Mouse (Mus musculus) neural tube, embryonic 14.5 days (tissue): Measurements from ENCODE around the gene Cdh23. TPM values are rescaled to one million over a fixed set of nuclear protein-coding genes. Genes with fewer than 3 reads are reported as not detected.

Experiments used
- ATAC-seq: fragments of 200-750 bp; cut with Nextera tagmentation; 2 replicates; pipeline ENCODE4 v1.8.0; 2017; ENCODE audit warnings: low read depth, mild to moderate bottlenecking, moderate TSS enrichment, moderate library complexity
- H3K27ac ChIP-seq: fragments of 300-500 bp; sonication (generic); 2 replicates; pipeline ENCODE4 v1.5.1; 2014; ENCODE audit warnings: low read depth, mild to moderate bottlenecking, control low read depth, low read length, moderate library complexity, mixed read lengths
- H3K27me3 ChIP-seq: fragments of 300-500 bp; sonication (generic); 2 replicates; pipeline ENCODE4 v1.6.1; 2014; ENCODE audit warnings: low read length; ENCODE audit not compliant: control insufficient read depth, insufficient read depth
- H3K36me3 ChIP-seq: fragments of 300-500 bp; sonication (generic); 2 replicates; pipeline ENCODE4 v1.6.1; 2014; ENCODE audit warnings: low read length, mixed read lengths; ENCODE audit not compliant: control insufficient read depth, insufficient read depth
- H3K4me1 ChIP-seq: fragments of 300-500 bp; sonication (generic); 2 replicates; pipeline ENCODE4 v1.6.1; 2014; ENCODE audit warnings: low read length; ENCODE audit not compliant: control insufficient read depth, insufficient read depth
- H3K4me2 ChIP-seq: fragments of 300-500 bp; sonication (generic); 2 replicates; pipeline ENCODE4 v1.6.1; 2014; ENCODE audit warnings: mild to moderate bottlenecking, low read depth, low read length, control low read depth
- H3K4me3 ChIP-seq: fragments of 300-500 bp; sonication (generic); 2 replicates; pipeline ENCODE4 v1.5.1; 2014; ENCODE audit warnings: low read depth, low read length, control low read depth, mixed read lengths
- H3K9ac ChIP-seq: fragments of 300-500 bp; sonication (generic); replicated peaks from 2 replicates; pipeline ENCODE4 v1.6.1; 2014; ENCODE audit warnings: low read depth, mild to moderate bottlenecking, control low read depth, low read length, mixed read lengths
- H3K9me3 ChIP-seq: fragments of 300-500 bp; sonication (generic); 2 replicates; pipeline ENCODE4 v1.6.1; 2016; ENCODE audit warnings: low read length; ENCODE audit not compliant: control insufficient read depth
- WGBS: fragments of 180-500 bp; shearing (Covaris S2); extraction: QIAGEN DNeasy Blood & Tissue Kit; methylation state at CpG from one replicate; pipeline ENCODE4 v1.1.7; 2014; 5-methylcytosine and 5-hydroxymethylcytosine counted together
- polyA plus RNA-seq: library from polyadenylated mRNA; unstranded; fragments of >200 nt; fragmentation: Nextera tagmentation; extraction: Ambion mirVana; gene quantifications from 2 replicates; pipeline ENCODE4 v1.2.1, GENCODE M21; 2014

Cdh23 gene
- polyA plus RNA-seq, 1 experiment from 2014 or later = 15.4 TPM

- Histone ChIP-seq H3K4me3 (no peak overlapping the region), H3K9ac (no peak overlapping the region), H3K9me3 (no peaks in the 10 kb centered on the region), H3K27ac (no peak overlapping the region), H3K27me3 (no peaks in the 10 kb centered on the region), H3K4me2 (no peak overlapping the region), H3K36me3 (peaks cover 21% of the 10 kb centered on the region), H3K4me1 (no peaks in the 10 kb centered on the region)
- WGBS = 68% methylated on average over 15 of the region's 15 CpGs
- ATAC-seq = peak; percentile 84
Measured at GRCm38 (mm10) chr10:60304854-60305628, 391.2 kb downstream of the Cdh23 start.

GRCm38 (mm10) chr10:60303419-60303818 lies 392.9 kb downstream of the Cdh23 start:
- Histone ChIP-seq H3K36me3 (peaks cover 36% of the 10 kb centered on the region), H3K27me3 (no peaks in the 10 kb centered on the region), H3K4me3 (no peak overlapping the region), H3K9ac (no peak overlapping the region), H3K9me3 (no peaks in the 10 kb centered on the region), H3K4me2 (no peak overlapping the region), H3K4me1 (no peaks in the 10 kb centered on the region), H3K27ac (no peak overlapping the region)
- 86% methylated on average over 17 of the region's 17 CpGs for WGBS
- ATAC-seq = no peak

DNA sequence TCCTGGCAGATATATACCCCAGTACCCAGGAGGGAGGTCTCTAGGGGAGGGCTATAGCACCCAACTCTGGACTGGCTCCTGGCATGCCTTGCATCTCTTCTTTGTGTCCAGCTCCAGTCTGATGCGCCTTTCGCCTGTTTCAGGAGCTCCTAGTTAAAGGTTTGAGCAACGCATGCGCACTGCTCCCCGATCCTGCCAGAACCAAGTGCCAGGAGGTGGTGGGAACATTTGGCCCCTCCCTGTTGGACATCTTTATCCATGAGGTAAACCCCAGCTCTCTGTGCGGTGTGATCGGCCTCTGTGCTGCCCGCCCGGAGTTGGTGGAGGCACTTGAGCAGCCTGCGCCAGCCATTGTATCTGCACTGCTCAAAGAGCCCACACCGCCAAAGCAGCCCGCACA lies 396.7 kb downstream of the Cdh23 start:
- ATAC-seq = no peak
- Histone ChIP-seq H3K9ac (no peak overlapping the region), H3K4me2 (no peak overlapping the region), H3K27ac (no peak overlapping the region), H3K4me3 (no peak overlapping the region), H3K27me3 (no peaks in the 10 kb centered on the region), H3K4me1 (no peaks in the 10 kb centered on the region), H3K9me3 (no peaks in the 10 kb centered on the region), H3K36me3 (peaks cover 59% of the 10 kb centered on the region)
- 95% methylated on average over 12 of the region's 12 CpGs for WGBS

DNA sequence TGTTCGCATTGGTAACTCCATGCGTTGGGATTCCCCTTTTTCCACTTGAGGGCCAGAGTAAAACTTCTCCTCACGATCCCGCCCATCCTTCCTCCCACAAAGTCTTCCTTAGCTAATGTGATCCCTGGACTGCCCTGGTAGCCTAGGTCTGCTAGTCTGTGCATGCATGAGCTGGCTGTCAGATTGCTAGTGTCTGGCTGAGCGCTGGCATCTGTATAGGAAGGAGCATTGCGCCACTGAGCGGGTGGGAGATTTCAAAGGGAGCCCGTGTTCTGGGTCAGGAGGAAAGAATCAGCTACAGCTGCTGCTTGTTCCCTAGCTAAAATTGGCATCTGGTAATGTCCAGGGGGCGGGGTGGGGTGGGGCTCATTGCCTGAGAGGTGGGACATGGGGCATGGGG lies 400.3 kb downstream of the Cdh23 start:
- Histone ChIP-seq H3K4me2 (no peak overlapping the region), H3K36me3 (peaks cover 64% of the 10 kb centered on the region), H3K27ac (no peak overlapping the region), H3K9ac (no peak overlapping the region), H3K4me1 (no peaks in the 10 kb centered on the region), H3K4me3 (no peak overlapping the region), H3K27me3 (no peaks in the 10 kb centered on the region), H3K9me3 (no peaks in the 10 kb centered on the region)
- 88% methylated on average over 9 of the region's 9 CpGs for WGBS
- no peak for ATAC-seq

- Histone ChIP-seq H3K4me3 (no peak overlapping the region), H3K27me3 (no peaks in the 10 kb centered on the region), H3K4me1 (no peaks in the 10 kb centered on the region; the same call in 1 of the 2 replicates), H3K9ac (no peak overlapping the region), H3K4me2 (no peak overlapping the region), H3K36me3 (peaks cover 58% of the 10 kb centered on the region), H3K27ac (no peak overlapping the region), H3K9me3 (no peaks in the 10 kb centered on the region)
- ATAC-seq = no peak
- 86% methylated on average over 3 of the region's 3 CpGs for WGBS
Measured at GRCm38 (mm10) chr10:60295356-60295755, 400.9 kb downstream of the Cdh23 start.

DNA sequence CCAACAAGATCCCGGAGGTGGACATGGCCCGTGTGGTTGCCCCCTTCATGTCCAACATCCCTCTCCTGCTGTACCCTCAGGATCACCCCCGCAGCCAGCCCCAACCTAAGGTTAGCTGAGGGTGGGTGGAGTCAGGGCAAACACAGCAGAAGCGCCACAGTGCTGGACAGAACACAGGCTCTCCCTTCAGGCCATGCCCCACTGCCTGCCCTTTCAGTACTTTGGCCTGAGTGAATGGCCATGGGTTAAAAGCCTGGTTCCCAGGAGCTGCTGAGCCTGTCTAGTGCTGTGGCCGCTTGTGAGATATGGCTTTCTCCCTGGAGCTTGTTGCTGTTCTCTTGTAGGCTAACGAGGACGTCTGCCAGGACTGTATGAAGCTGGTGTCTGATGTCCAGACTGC lies 401.7 kb downstream of the Cdh23 start:
- H3K36me3 ChIP-seq = peaks cover 51% of the 10 kb centered on the region

DNA sequence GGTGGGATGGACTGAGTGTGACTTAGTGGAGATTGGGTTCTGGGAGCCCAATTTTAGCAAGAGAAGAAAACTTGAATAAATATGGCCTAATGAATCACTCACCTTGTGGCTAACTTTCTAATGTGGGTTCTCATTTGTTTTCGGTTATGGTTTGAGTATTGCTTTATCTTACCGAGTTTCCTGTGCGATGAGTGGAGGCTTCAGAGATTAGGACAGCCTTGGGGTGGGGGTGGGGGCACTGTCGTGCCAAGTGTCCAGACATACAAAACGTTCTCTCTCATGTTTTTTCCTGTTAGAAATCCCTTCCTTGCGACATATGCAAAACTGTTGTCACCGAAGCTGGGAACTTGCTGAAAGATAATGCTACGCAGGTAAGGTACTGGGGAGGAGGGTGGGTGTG lies 404.1 kb downstream of the Cdh23 start:
- Histone ChIP-seq H3K9me3 (no peaks in the 10 kb centered on the region), H3K27ac (no peak overlapping the region), H3K4me2 (no peak overlapping the region), H3K4me1 (peaks cover 2% of the 10 kb centered on the region; the same call in 1 of the 2 replicates), H3K36me3 (peaks cover 36% of the 10 kb centered on the region), H3K27me3 (no peaks in the 10 kb centered on the region), H3K9ac (no peak overlapping the region), H3K4me3 (no peak overlapping the region)
- 92% methylated on average over 8 of the region's 8 CpGs for WGBS
- ATAC-seq = no peak

More for the DNA sequence above, 401.7 kb downstream of the Cdh23 start:
- ATAC-seq = no peak
- Histone ChIP-seq H3K27ac (no peak overlapping the region), H3K9me3 (no peaks in the 10 kb centered on the region), H3K4me1 (no peaks in the 10 kb centered on the region; the same call in 1 of the 2 replicates), H3K4me3 (no peak overlapping the region), H3K27me3 (no peaks in the 10 kb centered on the region), H3K4me2 (no peak overlapping the region), H3K9ac (no peak overlapping the region)
- WGBS = 89% methylated on average over 7 of the region's 7 CpGs

GRCm38 (mm10) chr10:60290739-60291110 lies 405.6 kb downstream of the Cdh23 start:
- H3K4me1 ChIP-seq = peaks cover 14% of the 10 kb centered on the region
- H3K9me3 ChIP-seq = no peaks in the 10 kb centered on the region
- no peak overlapping the region for H3K4me2 ChIP-seq
- ATAC-seq = no peak
- H3K4me3 ChIP-seq = no peak overlapping the region
- no peaks in the 10 kb centered on the region for H3K27me3 ChIP-seq
- H3K36me3 ChIP-seq = peaks cover 27% of the 10 kb centered on the region
- H3K9ac ChIP-seq = no peak overlapping the region
- no peak overlapping the region for H3K27ac ChIP-seq
- WGBS = 88% methylated on average over 8 of the region's 8 CpGs

- no peak overlapping the region for H3K27ac ChIP-seq
- no peaks in the 10 kb centered on the region for H3K9me3 ChIP-seq
- no peak overlapping the region for H3K4me3 ChIP-seq
- WGBS = 75% methylated on average over 7 of the region's 7 CpGs
- ATAC-seq = no peak
- no peaks in the 10 kb centered on the region for H3K27me3 ChIP-seq
- peaks cover 19% of the 10 kb centered on the region for H3K4me1 ChIP-seq
- H3K36me3 ChIP-seq = peaks cover 22% of the 10 kb centered on the region
- no peak overlapping the region for H3K4me2 ChIP-seq
- H3K9ac ChIP-seq = no peak overlapping the region
Measured at GRCm38 (mm10) chr10:60290026-60290738, 406.1 kb downstream of the Cdh23 start.
